Mouse (Mus musculus): Measurements from ENCODE around the gene Atg2a. TPM values are rescaled to one million over a fixed set of nuclear protein-coding genes. Genes with fewer than 3 reads are reported as not detected.

Atg2a gene
- polyA plus RNA-seq (2015; fragmentation: Nextera tagmentation; extraction: Ambion mirVana), result 7.4 and 8.4 TPM in 2 replicates

DNA sequence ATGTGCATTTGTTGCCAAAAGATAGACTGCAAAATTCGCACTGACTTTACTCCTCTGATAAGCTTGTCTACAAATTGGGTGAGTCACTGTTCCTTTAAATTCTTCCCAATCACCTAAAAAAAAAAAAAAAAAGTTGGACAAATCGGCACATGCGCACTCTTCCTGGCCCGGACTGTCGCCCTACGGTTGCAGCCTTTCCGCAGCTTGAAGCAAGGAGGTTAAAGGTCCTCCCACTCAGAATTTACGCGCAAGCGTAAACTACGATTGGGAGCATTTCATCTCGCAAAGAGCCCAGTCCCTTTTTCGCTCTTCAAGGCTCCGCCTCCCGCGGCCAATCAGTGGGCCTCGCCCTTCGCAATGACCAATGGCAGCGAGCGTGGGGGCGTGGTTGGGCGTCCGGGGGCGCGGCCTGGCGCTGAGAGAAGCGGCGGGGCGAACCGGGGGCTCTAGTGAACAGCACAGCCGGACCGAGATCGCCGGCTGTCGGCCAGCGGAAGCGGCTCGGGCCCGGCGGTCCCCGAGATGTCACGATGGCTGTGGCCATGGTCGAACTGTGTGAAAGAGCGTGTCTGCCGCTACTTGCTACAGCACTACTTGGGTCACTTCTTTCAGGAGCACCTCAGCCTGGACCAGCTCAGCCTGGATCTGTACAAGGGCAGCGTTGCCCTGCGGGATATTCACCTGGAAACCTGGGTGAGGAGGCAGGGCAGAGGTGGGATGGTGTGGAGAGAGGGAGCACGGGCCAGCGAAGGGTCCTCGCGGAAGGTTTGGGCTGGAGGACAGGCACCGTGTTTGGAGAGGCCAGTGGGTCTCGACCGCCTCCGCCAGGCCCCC is at the start of gene Atg2a:
TSS of gene Atg2a (plus strand) at position 395 of the 834 bp plus-strand sequence.
- WGBS, result under 1% methylated on average over 55 of the region's 55 CpGs
- H3K27me3 ChIP-seq (replicated peaks; ENCODE audit: control insufficient read depth, insufficient read depth, low read length), result no peaks in the 10 kb centered on the region
- peaks cover 21% of the 10 kb centered on the region for H3K4me1 ChIP-seq (ENCODE audit: control insufficient read depth, insufficient read depth, low read length)
- peak within 1 kb of the TSS; percentile 75 for H3K27ac ChIP-seq (ENCODE audit: low read length)
- H3K4me2 ChIP-seq (ENCODE audit: low read depth, low read length), result peak within 1 kb of the TSS; percentile 72
- peaks cover 11% of the 10 kb centered on the region; the same call in 1 of the 2 replicates for H3K36me3 ChIP-seq (ENCODE audit: control insufficient read depth, insufficient read depth, low read length)
- H3K9ac ChIP-seq (ENCODE audit: low read depth, low read length), result peak within 1 kb of the TSS; percentile 87
- peak; percentile 94 for ATAC-seq
- peak within 1 kb of the TSS; percentile 81 for H3K4me3 ChIP-seq (ENCODE audit: low read length)
- H3K9me3 ChIP-seq (ENCODE audit: control insufficient read depth, low read length), result no peaks in the 10 kb centered on the region

DNA sequence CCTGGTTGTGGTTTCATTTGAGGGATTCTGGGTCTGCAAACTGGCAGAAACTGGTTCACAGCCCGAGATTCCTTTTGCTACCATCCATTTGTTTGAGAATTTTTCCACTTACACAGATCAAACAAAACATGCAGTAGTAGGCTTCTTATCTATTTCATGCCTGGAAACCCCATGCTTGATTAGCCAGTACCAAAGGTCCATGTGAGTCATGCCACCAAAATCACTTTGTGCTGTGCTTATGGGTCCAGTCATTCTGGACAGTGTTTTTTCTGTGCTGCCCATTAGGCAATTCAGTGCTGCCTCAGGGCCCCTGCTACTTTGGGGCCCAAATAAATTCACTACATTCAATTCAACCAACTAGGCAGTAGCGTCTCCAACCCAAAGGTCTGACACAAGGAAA is 37.2 kb upstream of the Atg2a start:
- H3K4me3 ChIP-seq (ENCODE audit: low read length), result no peak overlapping the region
- ATAC-seq, result peak; percentile 66
- no peaks in the 10 kb centered on the region for H3K36me3 ChIP-seq (ENCODE audit: control insufficient read depth, insufficient read depth, low read length)
- H3K4me1 ChIP-seq (ENCODE audit: control insufficient read depth, insufficient read depth, low read length), result peaks cover 2% of the 10 kb centered on the region; the same call in 1 of the 2 replicates
- no peaks in the 10 kb centered on the region for H3K9me3 ChIP-seq (ENCODE audit: control insufficient read depth, low read length)
- no peaks in the 10 kb centered on the region for H3K27me3 ChIP-seq (replicated peaks; ENCODE audit: control insufficient read depth, insufficient read depth, low read length)
- no peak overlapping the region for H3K9ac ChIP-seq (ENCODE audit: low read depth, low read length)
- WGBS, result 65% methylated on average over 2 of the region's 2 CpGs
- H3K27ac ChIP-seq (ENCODE audit: low read length), result no peak overlapping the region; the same call in 1 of the 2 replicates
- no peak overlapping the region for H3K4me2 ChIP-seq (ENCODE audit: low read depth, low read length)

GRCm38 (mm10) chr19:6206716-6207115 is 34.8 kb upstream of the Atg2a start:
- no peak overlapping the region for H3K4me3 ChIP-seq (ENCODE audit: low read length)
- no peaks in the 10 kb centered on the region for H3K36me3 ChIP-seq (ENCODE audit: control insufficient read depth, insufficient read depth, low read length)
- H3K9ac ChIP-seq (ENCODE audit: low read depth, low read length), result no peak overlapping the region
- no peak for ATAC-seq
- WGBS, result 74% methylated on average over 5 of the region's 5 CpGs
- H3K9me3 ChIP-seq (ENCODE audit: control insufficient read depth, low read length), result no peaks in the 10 kb centered on the region
- H3K4me1 ChIP-seq (ENCODE audit: control insufficient read depth, insufficient read depth, low read length), result peaks cover 2% of the 10 kb centered on the region; the same call in 1 of the 2 replicates
- no peak overlapping the region for H3K4me2 ChIP-seq (ENCODE audit: low read depth, low read length)
- H3K27ac ChIP-seq (ENCODE audit: low read length), result no peak overlapping the region
- no peaks in the 10 kb centered on the region for H3K27me3 ChIP-seq (replicated peaks; ENCODE audit: control insufficient read depth, insufficient read depth, low read length)

DNA sequence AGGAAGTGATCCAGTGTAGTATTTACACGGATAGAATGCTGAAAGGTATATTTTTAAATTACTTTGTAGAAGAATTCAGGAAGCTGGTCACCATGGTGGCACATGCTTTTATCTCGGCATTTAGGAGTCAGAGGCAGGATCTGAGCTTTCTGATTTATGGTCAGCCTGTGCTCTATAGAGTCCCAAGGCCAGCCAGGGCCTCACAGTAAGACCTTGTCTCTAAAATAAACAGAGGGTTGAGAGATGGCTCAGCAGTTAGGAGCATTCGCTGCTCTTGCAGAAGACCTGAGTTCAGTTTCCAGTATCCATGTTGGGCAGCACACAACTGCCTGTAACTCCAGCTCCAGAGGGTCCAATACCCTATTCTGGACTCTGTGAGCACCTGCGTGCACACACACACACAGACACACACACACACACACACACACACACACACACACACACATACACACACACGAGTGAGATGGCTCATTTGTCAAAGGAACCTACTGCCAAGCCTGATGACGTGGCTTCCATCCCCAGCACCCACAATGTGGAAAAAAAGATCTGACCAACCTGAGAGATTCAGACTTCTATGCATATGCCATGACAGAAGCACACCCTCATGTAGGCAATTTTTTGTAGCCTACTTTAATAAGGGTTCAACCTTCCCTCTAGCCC is 25.3 kb upstream of the Atg2a start:
- H3K4me1 ChIP-seq (ENCODE audit: control insufficient read depth, insufficient read depth, low read length), result no peaks in the 10 kb centered on the region
- no peaks in the 10 kb centered on the region for H3K27me3 ChIP-seq (replicated peaks; ENCODE audit: control insufficient read depth, insufficient read depth, low read length)
- no peak for ATAC-seq
- no peak overlapping the region for H3K4me3 ChIP-seq (ENCODE audit: low read length)
- H3K4me2 ChIP-seq (ENCODE audit: low read depth, low read length), result no peak overlapping the region
- no peaks in the 10 kb centered on the region for H3K36me3 ChIP-seq (ENCODE audit: control insufficient read depth, insufficient read depth, low read length)
- no peak overlapping the region for H3K27ac ChIP-seq (ENCODE audit: low read length)
- no peaks in the 10 kb centered on the region for H3K9me3 ChIP-seq (ENCODE audit: control insufficient read depth, low read length)
- H3K9ac ChIP-seq (ENCODE audit: low read depth, low read length), result no peak overlapping the region
- 40% methylated on average over 6 of the region's 6 CpGs for WGBS

DNA sequence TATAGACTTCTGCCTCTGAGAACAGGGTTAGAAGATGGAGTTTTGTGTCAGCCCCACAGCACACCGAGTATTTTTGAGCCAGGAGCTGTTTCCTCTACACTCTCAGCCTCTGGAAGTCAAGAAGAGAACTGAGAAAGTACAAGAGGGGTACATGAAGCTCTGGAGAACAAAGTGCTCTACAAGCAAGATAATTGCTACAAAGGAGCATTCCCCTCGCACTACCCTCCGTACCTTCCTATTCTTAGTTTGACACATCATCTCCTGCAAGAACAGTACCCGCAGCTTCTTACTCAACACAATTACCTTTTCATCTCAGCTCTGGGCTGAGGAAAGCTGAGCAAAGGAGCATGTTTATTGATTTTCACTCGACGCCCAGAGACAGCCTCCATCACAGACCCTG is 22.9 kb upstream of the Atg2a start:
- ATAC-seq, result no peak
- H3K36me3 ChIP-seq (ENCODE audit: control insufficient read depth, insufficient read depth, low read length), result no peaks in the 10 kb centered on the region
- no peak overlapping the region for H3K27ac ChIP-seq (ENCODE audit: low read length)
- no peaks in the 10 kb centered on the region for H3K27me3 ChIP-seq (replicated peaks; ENCODE audit: control insufficient read depth, insufficient read depth, low read length)
- no peak overlapping the region for H3K4me2 ChIP-seq (ENCODE audit: low read depth, low read length)
- no peak overlapping the region for H3K9ac ChIP-seq (ENCODE audit: low read depth, low read length)
- H3K4me3 ChIP-seq (ENCODE audit: low read length), result no peak overlapping the region
- H3K9me3 ChIP-seq (ENCODE audit: control insufficient read depth, low read length), result no peaks in the 10 kb centered on the region
- 68% methylated on average over 6 of the region's 6 CpGs for WGBS
- H3K4me1 ChIP-seq (ENCODE audit: control insufficient read depth, insufficient read depth, low read length), result no peaks in the 10 kb centered on the region

DNA sequence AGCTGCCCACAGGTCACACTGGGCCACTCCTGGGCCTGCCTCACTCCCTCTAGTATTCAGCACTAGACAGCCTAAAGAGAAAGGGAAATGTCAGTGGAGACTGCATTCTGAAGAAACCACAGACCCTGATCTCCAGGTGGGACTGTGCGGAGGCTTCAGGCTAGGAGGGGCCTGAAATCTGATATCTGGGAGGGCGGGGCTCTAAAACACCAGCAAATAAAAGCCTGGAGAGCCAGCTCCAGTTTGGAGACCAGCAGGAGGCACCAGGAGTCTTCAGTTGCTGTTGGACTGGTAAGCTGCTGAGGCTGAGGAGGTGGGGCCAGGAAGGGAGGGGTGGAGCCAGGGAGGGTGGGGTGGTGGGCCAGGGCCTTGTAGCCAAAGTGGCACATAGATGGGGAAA is 15.3 kb upstream of the Atg2a start, which contains the start of gene Gpha2:
TSS of gene Gpha2 (plus strand) at position 246 of the 400 bp plus-strand sequence.
- Histone ChIP-seq H3K9ac (ENCODE audit: low read depth, low read length) (no peak within 1 kb of the TSS), H3K4me3 (ENCODE audit: low read length) (no peak within 1 kb of the TSS), H3K36me3 (ENCODE audit: control insufficient read depth, insufficient read depth, low read length) (0 out of 2 replicates have a peak, but pooled peaks cover 5% of the 10 kb centered on the region), H3K9me3 (ENCODE audit: control insufficient read depth, low read length) (no peaks in the 10 kb centered on the region), H3K27me3 (replicated peaks; ENCODE audit: control insufficient read depth, insufficient read depth, low read length) (no peaks in the 10 kb centered on the region), H3K27ac (ENCODE audit: low read length) (no peak within 1 kb of the TSS), H3K4me2 (ENCODE audit: low read depth, low read length) (no peak within 1 kb of the TSS), H3K4me1 (ENCODE audit: control insufficient read depth, insufficient read depth, low read length) (peaks cover 4% of the 10 kb centered on the region; the same call in 1 of the 2 replicates)
- WGBS, result 26% methylated on average over 2 of the region's 2 CpGs
- ATAC-seq, result no peak; the same call in 1 of the 2 replicates

DNA sequence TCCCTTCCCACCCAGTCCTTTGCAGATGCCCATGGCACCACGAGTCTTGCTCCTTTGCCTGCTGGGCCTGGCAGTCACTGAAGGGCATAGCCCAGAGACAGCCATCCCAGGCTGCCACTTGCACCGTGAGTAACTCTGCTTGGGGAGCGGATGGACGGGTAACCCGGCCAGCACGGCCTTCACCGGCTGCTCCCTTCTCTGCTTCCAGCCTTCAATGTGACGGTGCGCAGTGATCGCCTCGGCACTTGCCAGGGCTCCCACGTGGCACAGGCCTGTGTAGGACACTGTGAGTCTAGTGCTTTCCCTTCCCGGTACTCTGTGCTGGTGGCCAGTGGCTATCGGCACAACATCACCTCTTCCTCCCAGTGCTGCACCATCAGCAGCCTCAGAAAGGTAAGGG is 14.7 kb upstream of the Atg2a start:
- Histone ChIP-seq H3K9me3 (ENCODE audit: control insufficient read depth, low read length) (no peaks in the 10 kb centered on the region), H3K4me2 (ENCODE audit: low read depth, low read length) (no peak overlapping the region), H3K36me3 (ENCODE audit: control insufficient read depth, insufficient read depth, low read length) (0 out of 2 replicates have a peak, but pooled peaks cover 5% of the 10 kb centered on the region), H3K4me3 (ENCODE audit: low read length) (no peak overlapping the region), H3K4me1 (ENCODE audit: control insufficient read depth, insufficient read depth, low read length) (peaks cover 4% of the 10 kb centered on the region; the same call in 1 of the 2 replicates), H3K9ac (ENCODE audit: low read depth, low read length) (no peak overlapping the region), H3K27ac (ENCODE audit: low read length) (no peak overlapping the region), H3K27me3 (replicated peaks; ENCODE audit: control insufficient read depth, insufficient read depth, low read length) (no peaks in the 10 kb centered on the region)
- WGBS, result 87% methylated on average over 14 of the region's 14 CpGs
- no peak for ATAC-seq

GRCm38 (mm10) chr19:6227864-6228263 is 13.6 kb upstream of the Atg2a start:
- H3K4me2 ChIP-seq (ENCODE audit: low read depth, low read length), result no peak overlapping the region
- H3K9me3 ChIP-seq (ENCODE audit: control insufficient read depth, low read length), result no peaks in the 10 kb centered on the region
- no peak overlapping the region for H3K9ac ChIP-seq (ENCODE audit: low read depth, low read length)
- ATAC-seq, result no peak
- no peak overlapping the region for H3K27ac ChIP-seq (ENCODE audit: low read length)
- no peaks in the 10 kb centered on the region for H3K27me3 ChIP-seq (replicated peaks; ENCODE audit: control insufficient read depth, insufficient read depth, low read length)
- 0 out of 2 replicates have a peak, but pooled peaks cover 5% of the 10 kb centered on the region for H3K36me3 ChIP-seq (ENCODE audit: control insufficient read depth, insufficient read depth, low read length)
- H3K4me3 ChIP-seq (ENCODE audit: low read length), result no peak overlapping the region
- 81% methylated on average over 4 of the region's 4 CpGs for WGBS
- peaks cover 4% of the 10 kb centered on the region; the same call in 1 of the 2 replicates for H3K4me1 ChIP-seq (ENCODE audit: control insufficient read depth, insufficient read depth, low read length)

DNA sequence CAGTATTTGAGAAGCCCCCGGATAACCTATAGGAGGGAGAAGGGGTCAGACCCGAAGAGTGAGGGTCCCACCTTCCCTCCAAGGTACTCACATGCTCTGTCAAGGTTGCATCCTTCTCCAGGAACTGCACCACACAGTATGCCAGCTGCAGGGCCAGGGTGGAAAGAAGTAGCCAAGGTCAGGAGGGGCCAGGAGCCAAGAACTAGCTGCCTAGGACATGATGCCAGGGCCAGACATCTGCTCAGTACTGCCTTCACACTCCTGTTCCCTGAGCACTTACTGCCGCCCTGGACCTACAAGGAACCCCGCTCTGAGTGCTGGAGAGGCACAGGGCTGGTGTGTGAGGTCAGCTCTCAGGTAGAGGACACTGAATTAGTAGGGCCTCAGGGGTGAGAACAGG is 11.1 kb upstream of the Atg2a start:
- ATAC-seq, result no peak
- Histone ChIP-seq H3K4me3 (ENCODE audit: low read length) (no peak overlapping the region), H3K9me3 (ENCODE audit: control insufficient read depth, low read length) (no peaks in the 10 kb centered on the region), H3K4me1 (ENCODE audit: control insufficient read depth, insufficient read depth, low read length) (peaks cover 16% of the 10 kb centered on the region), H3K36me3 (ENCODE audit: control insufficient read depth, insufficient read depth, low read length) (0 out of 2 replicates have a peak, but pooled peaks cover 5% of the 10 kb centered on the region), H3K27ac (ENCODE audit: low read length) (no peak overlapping the region), H3K27me3 (replicated peaks; ENCODE audit: control insufficient read depth, insufficient read depth, low read length) (no peaks in the 10 kb centered on the region), H3K4me2 (ENCODE audit: low read depth, low read length) (no peak overlapping the region), H3K9ac (ENCODE audit: low read depth, low read length) (no peak overlapping the region)
- WGBS, result 88% methylated on average over 4 of the region's 4 CpGs
